Mouse (Mus musculus): ENCODE measurements around the gene Vmn1r69. TPM values are rescaled to one million over a fixed set of nuclear protein-coding genes. Genes with fewer than 3 reads are reported as not detected.

Gene Vmn1r69
- not detected for total RNA-seq (2018; cell fraction: chromatin; rRNA removed)
- total RNA-seq (2018; cell fraction: cytosol; rRNA removed) = not detected
- total RNA-seq (2018; cell fraction: nucleus; rRNA removed) = not detected
- not detected in 3 replicates for polyA plus RNA-seq (2018)

DNA sequence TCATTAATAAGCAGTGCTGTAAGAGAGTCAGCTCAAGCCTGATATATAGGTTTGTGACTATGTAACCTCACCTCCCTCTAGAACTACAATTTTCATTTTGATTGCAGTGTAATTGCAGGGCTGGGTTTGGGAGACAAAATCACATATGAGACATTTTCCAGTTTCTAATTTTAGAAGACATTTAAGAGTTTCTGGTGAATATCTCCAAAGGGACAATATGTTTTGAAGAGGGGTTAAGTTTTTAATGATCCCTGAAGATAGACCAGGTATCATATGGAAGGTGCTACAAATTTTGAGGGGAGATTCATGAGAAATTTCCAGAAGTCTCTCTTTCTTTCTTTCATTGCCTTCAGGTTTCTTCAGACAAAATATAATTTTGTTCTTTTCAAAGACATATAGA, at the start of gene Vmn1r69:
Vmn1r69 (minus strand) TSS at position 101 of the 400 bp plus-strand sequence.
- H3K4me3 ChIP-seq (ENCODE audit: inconsistent target) = no peak within 1 kb of the TSS
- H3K79me2 ChIP-seq (ENCODE audit: inconsistent target) = no peaks in the 10 kb centered on the region
- no peak within 1 kb of the TSS for H3K27ac ChIP-seq
- H3K36me3 ChIP-seq (ENCODE audit: inconsistent target) = no peaks in the 10 kb centered on the region

DNA sequence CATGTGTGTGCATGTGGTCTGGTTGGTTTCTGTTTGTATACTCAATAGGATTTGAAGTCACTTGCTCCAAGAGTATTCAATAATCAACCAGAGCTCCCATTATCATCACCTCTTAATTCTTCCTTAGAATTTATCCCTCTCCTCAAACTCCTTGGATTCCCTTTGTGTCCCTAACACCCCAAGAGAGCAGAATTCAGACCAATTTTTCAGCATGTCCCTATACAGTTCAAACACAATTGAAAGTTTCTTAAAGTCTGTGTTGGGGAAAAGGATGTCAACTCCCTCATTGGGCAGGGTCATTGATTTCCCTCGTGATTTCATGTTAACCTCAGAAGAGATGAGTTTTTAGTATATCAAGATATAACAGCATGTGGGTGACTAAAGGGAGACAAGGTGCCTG, 17.8 kb upstream of the Vmn1r69 start, which contains the start of gene Vmn1r70:
Vmn1r70 (plus strand) TSS at position 301 of the 400 bp plus-strand sequence.
- H3K36me3 ChIP-seq (ENCODE audit: inconsistent target) = no peaks in the 10 kb centered on the region
- H3K4me3 ChIP-seq (ENCODE audit: inconsistent target) = no peak within 1 kb of the TSS
- no peaks in the 10 kb centered on the region for H3K79me2 ChIP-seq (ENCODE audit: inconsistent target)
- WGBS (ENCODE audit: missing documents) = 64% methylated on average over 1 of the region's 1 CpGs
- no peak within 1 kb of the TSS for H3K27ac ChIP-seq

DNA sequence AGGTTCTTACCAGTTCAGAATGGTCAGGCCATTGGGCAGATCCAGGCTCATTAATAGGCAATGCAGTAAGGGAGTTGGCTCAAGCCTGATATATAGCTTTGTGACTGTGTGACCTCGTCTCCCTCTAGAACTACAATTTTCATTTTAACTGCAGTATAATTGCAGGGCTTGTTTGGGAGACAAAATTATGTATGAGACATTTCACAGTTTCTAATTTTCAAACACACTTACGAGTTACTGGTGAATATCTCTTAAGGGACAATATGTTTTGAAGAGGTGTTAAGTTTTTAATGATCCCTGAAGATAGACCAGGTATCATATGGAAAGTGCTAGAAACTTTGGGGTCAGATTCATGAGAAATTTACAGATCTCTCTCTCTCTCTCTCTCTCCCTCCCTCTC, 55.1 kb downstream of the Vmn1r69 start, which contains the start of gene Vmn1r68:
Vmn1r68 (minus strand) TSS at position 101 of the 400 bp plus-strand sequence.
- H3K36me3 ChIP-seq (ENCODE audit: inconsistent target) = no peaks in the 10 kb centered on the region
- H3K27ac ChIP-seq = no peak within 1 kb of the TSS
- H3K79me2 ChIP-seq (ENCODE audit: inconsistent target) = no peaks in the 10 kb centered on the region
- WGBS (ENCODE audit: missing documents) = 71% methylated on average over 2 of the region's 2 CpGs
- no peak within 1 kb of the TSS for H3K4me3 ChIP-seq (ENCODE audit: inconsistent target)

Other genes with a start within 250 kb of the Vmn1r69 start
- gene Vmn1r67, start 170.3 kb downstream of the Vmn1r69 start, polyA plus RNA-seq (2018) = not detected in 3 replicates
- 0.57 to 1.7 TPM (median 0.68 TPM) in 3 replicates for gene Zik1, start 118.3 kb downstream of the Vmn1r69 start, polyA plus RNA-seq (2018)
- gene Vmn1r68, start 55.2 kb downstream of the Vmn1r69 start, polyA plus RNA-seq (2018) = not detected in 3 replicates
- not detected in 3 replicates for gene Vmn1r70, start 17.9 kb upstream of the Vmn1r69 start, polyA plus RNA-seq (2018)
- gene Nlrp4b, start 74.1 kb upstream of the Vmn1r69 start, polyA plus RNA-seq (2018) = not detected in 3 replicates
- gene Vmn1r71, start 140.7 kb upstream of the Vmn1r69 start, polyA plus RNA-seq (2018) = not detected in 3 replicates

Measured in macrophage (primary cell).